Mouse (Mus musculus) frontal cortex, adult (tissue): ENCODE data around the gene Lix1.
"Not testable (repeated sequence)": the region's sequence is repeated elsewhere in the genome, so short reads cannot be mapped to it uniquely, and the experiment has no call there.

Experiments
- ATAC-seq: cut with Nextera tagmentation; 2 replicates; pipeline ENCODE4 v1.9.2; 2017; ENCODE audit warnings: mild to moderate bottlenecking, moderate library complexity, mixed read lengths; ENCODE audit not compliant: low TSS enrichment

The Lix1 gene

GRCm38 (mm10) chr17:17496234-17496633, 93.8 kb downstream of the Lix1 start:
- ATAC-seq: not testable (repeated sequence)

DNA sequence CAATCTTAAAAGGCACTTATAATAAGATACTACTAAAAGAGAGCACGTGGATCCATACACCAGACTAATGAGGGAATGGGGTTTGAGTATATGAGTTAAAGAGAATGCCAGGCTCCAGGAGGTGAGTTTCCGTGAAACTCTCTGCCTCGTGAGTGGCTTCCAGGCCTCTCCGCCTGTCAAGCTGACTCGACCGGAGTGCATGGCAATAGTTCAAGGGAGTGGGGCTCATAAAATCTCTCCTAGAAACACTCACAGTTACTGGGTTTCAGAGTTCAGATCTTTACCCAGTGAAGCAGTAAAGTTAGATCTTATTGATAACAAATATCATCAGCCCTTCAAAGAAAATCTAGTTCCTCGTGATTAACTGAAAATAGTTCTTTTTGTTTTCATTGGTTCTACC, 94.3 kb downstream of the Lix1 start:
- no peak for ATAC-seq

DNA sequence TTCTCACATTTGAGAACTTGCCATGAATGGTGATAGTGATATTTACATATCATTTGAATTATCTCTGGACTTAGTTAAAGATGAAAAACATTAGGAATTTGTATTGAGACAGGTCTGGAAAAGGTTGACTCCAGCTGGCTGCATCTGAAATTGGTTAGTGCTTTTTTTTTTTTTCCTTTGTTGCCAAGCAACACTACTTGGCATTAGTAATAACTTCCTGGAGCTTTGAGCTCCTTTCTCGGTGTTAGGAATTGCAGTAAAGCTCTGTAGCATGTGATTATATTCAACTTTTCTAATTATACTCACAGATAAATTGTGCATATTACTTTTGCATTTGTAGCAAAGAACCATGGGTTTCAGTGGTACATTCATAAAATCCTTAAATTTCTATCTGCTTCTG, 96.4 kb downstream of the Lix1 start:
- peak; percentile 44; the same call in 1 of the 2 replicates for ATAC-seq

DNA sequence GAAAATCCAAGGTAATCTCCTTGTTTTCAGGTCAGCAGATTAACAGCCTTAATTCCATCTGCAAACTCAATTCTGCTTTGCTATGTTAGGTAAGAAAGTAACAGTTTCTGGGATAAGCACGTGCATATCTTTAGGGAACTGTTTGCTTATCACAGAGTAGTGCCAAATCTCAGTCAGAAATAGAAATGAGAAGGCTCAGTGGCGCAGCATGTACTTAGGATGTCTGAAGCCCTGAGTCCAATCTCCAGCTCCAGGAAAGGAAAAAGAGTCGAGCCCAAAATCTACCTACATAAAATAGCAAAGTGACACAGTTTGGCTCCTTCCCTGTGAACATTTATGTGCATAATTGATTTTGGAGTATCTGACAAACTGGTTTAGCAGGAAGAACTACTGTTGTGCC, 96.8 kb downstream of the Lix1 start:
- peak; percentile 77 for ATAC-seq

DNA sequence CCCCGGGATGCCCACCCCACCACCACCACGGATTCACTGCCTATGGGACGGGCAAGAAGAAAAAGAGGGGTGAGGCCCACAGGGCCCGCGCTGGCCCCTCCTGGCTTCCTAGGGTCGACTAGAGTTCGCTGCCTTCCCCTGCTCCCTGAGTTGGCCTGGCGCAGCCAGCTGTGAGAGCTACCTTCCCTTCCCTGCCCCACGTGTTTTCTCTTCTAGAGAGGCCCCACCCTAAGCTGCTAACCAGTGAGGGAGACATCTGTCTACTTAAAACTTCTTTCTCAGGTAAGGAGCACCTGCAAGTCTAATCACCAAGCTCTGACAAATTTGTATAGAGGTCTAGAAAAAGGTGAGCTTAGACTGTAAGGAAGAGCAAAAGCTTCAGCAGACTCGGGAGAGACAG, 104.2 kb downstream of the Lix1 start:
- no peak for ATAC-seq
